Mouse (Mus musculus) embryonic facial prominence, embryonic 10.5 days (tissue): Measurements from ENCODE around the gene Tmc4. TPM values are rescaled to one million over a fixed set of nuclear protein-coding genes. Genes with fewer than 3 reads are reported as not detected.
"Not testable (repeated sequence)": the region's sequence is repeated elsewhere in the genome, so short reads cannot be mapped to it uniquely, and the experiment has no call there.

ENCODE experiments used
- DNase-seq: peaks from one replicate; pipeline ENCODE4 v3.0.0-alpha.2; 2017; ENCODE audit warnings: low spot score
- H3K27ac ChIP-seq: fragments of 300-500 bp; sonication (generic); replicated peaks from 2 replicates; pipeline ENCODE4 v1.5.1; 2016; ENCODE audit warnings: mild to moderate bottlenecking
- H3K27me3 ChIP-seq: fragments of 300-500 bp; sonication (generic); replicated peaks from 2 replicates; pipeline ENCODE4 v1.6.1; 2016; ENCODE audit warnings: low read depth, mild to moderate bottlenecking; ENCODE audit not compliant: poor library complexity, severe bottlenecking
- H3K36me3 ChIP-seq: fragments of 300-500 bp; sonication (generic); replicated peaks from 2 replicates; pipeline ENCODE4 v1.6.1; 2016; ENCODE audit warnings: mild to moderate bottlenecking, moderate library complexity
- H3K4me1 ChIP-seq: fragments of 300-500 bp; sonication (generic); 2 replicates; pipeline ENCODE4 v1.6.1; 2016
- H3K4me3 ChIP-seq: fragments of 300-500 bp; sonication (generic); 2 replicates; pipeline ENCODE4 v1.5.1; 2016; ENCODE audit warnings: mild to moderate bottlenecking, moderate library complexity
- H3K9me3 ChIP-seq: fragments of 300-500 bp; sonication (generic); 2 replicates; pipeline ENCODE4 v1.6.1; 2016; ENCODE audit warnings: mild to moderate bottlenecking
- WGBS: fragments of 180-500 bp; shearing (Covaris S2); methylation state at CpG from one replicate; pipeline ENCODE4 v1.1.7; 2016; 5-methylcytosine and 5-hydroxymethylcytosine counted together
- polyA plus RNA-seq: library from polyadenylated mRNA; unstranded; fragments of >200 nt; fragmentation: Nextera tagmentation; extraction: Ambion mirVana; gene quantifications from 2 replicates; pipeline ENCODE4 v1.2.1, GENCODE M21; 2016

Gene Tmc4
- polyA plus RNA-seq, 1 experiment from 2014 or later: 6.8 TPM

DNA sequence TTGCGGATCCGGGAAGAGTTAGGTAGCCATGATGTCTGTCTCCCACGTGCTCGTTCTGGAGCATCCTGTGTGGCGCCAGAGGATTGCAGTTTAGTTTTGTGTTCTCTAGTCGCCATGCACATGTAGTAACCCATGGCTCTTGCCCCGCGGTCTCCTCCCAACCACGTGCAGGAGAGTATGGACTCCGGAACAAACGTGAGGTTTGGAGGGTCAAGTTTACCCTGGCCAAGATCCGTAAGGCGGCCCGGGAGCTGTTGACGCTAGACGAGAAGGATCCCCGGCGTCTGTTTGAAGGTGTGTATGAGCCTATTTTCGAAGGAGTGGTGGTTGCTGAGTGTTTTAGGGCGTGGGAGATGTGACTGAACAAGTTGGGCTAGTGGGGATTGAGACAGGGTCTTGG lies 27.1 kb upstream of the Tmc4 start:
- H3K4me1 ChIP-seq: peaks cover 13% of the 10 kb centered on the region
- DNase-seq: no peak
- H3K36me3 ChIP-seq: peaks cover 66% of the 10 kb centered on the region

GRCm38 (mm10) chr7:3703879-3704441 lies 26.6 kb upstream of the Tmc4 start, which contains the start of gene Rps9:
TSS of gene Rps9 (plus strand) at chr7:3703993.
- under 1% methylated on average over 42 of the region's 42 CpGs for WGBS
- H3K27me3 ChIP-seq: no peaks in the 10 kb centered on the region
- H3K9me3 ChIP-seq: no peaks in the 10 kb centered on the region
- H3K36me3 ChIP-seq: peaks cover 71% of the 10 kb centered on the region
- peak within 1 kb of the TSS; percentile 87 for H3K4me3 ChIP-seq
- peak; percentile 94 for DNase-seq
- H3K27ac ChIP-seq: peak within 1 kb of the TSS; percentile 96
- H3K4me1 ChIP-seq: peaks cover 13% of the 10 kb centered on the region

More for the DNA sequence above, 27.1 kb upstream of the Tmc4 start:
- WGBS: under 1% methylated on average over 20 of the region's 20 CpGs
- Histone ChIP-seq H3K9me3 (no peaks in the 10 kb centered on the region), H3K27ac (peak overlapping the region; percentile 96), H3K4me3 (peak overlapping the region; percentile 87), H3K27me3 (no peaks in the 10 kb centered on the region)

- Histone ChIP-seq H3K4me3 (peak overlapping the region; percentile 87), H3K4me1 (peaks cover 13% of the 10 kb centered on the region), H3K9me3 (no peaks in the 10 kb centered on the region), H3K27me3 (no peaks in the 10 kb centered on the region), H3K36me3 (peaks cover 77% of the 10 kb centered on the region), H3K27ac (peak overlapping the region; percentile 96)
- DNase-seq: no peak
- 19% methylated on average over 6 of the region's 6 CpGs for WGBS
These were observed 26.0 kb upstream of the Tmc4 start for GRCm38 (mm10) chr7:3703148-3703878.

- H3K36me3 ChIP-seq: peaks cover 65% of the 10 kb centered on the region
- H3K9me3 ChIP-seq: no peaks in the 10 kb centered on the region
- no peaks in the 10 kb centered on the region for H3K27me3 ChIP-seq
- peaks cover 12% of the 10 kb centered on the region for H3K4me1 ChIP-seq
- no peak overlapping the region for H3K4me3 ChIP-seq
- DNase-seq: no peak
- WGBS: 96% methylated on average over 6 of the region's 6 CpGs
- no peak overlapping the region for H3K27ac ChIP-seq
These were observed 21.1 kb upstream of the Tmc4 start for GRCm38 (mm10) chr7:3698471-3698870.

DNA sequence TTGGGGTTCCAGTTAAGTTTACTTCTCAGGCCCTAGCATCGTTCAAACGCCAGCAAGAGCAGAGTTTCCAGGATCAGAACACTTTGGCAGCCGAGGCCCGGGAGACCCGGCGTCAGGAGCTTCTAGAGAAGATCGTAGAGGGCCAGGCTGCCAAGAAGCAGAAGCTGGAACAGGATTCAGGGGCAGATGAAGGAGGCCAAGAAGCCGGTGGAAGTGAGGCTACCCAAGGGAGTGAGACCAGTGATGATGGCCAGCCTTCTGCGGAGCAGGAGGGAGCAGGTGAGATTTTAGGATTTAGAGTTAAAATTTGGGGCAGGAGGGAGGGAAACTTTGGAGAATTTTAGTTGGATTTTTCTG lies 17.6 kb upstream of the Tmc4 start:
- H3K27me3 ChIP-seq, H3K9me3 ChIP-seq: not testable (repeated sequence)
- Histone ChIP-seq H3K36me3 (peaks cover 56% of the 10 kb centered on the region), H3K4me3 (peak overlapping the region; percentile 85), H3K27ac (peak overlapping the region; percentile 95), H3K4me1 (peaks cover 25% of the 10 kb centered on the region)
- 11% methylated on average over 9 of the region's 9 CpGs for WGBS
- DNase-seq: peak; percentile 21

GRCm38 (mm10) chr7:3694076-3694948 lies 17.0 kb upstream of the Tmc4 start:
- Histone ChIP-seq H3K4me3 (peak overlapping the region; percentile 85), H3K9me3 (no peaks in the 10 kb centered on the region), H3K36me3 (peaks cover 52% of the 10 kb centered on the region), H3K27me3 (no peaks in the 10 kb centered on the region), H3K27ac (peak overlapping the region; percentile 95), H3K4me1 (peaks cover 25% of the 10 kb centered on the region)
- WGBS: 1% methylated on average over 55 of the region's 55 CpGs
- peak; percentile 84 for DNase-seq

GRCm38 (mm10) chr7:3693809-3694075 lies 16.4 kb upstream of the Tmc4 start:
- peak overlapping the region; percentile 95 for H3K27ac ChIP-seq
- WGBS: under 1% methylated on average over 18 of the region's 18 CpGs
- H3K36me3 ChIP-seq: peaks cover 50% of the 10 kb centered on the region
- H3K4me1 ChIP-seq: peaks cover 25% of the 10 kb centered on the region
- H3K4me3 ChIP-seq: peak overlapping the region; percentile 85
- no peaks in the 10 kb centered on the region for H3K9me3 ChIP-seq
- no peaks in the 10 kb centered on the region for H3K27me3 ChIP-seq
- no peak for DNase-seq

DNA sequence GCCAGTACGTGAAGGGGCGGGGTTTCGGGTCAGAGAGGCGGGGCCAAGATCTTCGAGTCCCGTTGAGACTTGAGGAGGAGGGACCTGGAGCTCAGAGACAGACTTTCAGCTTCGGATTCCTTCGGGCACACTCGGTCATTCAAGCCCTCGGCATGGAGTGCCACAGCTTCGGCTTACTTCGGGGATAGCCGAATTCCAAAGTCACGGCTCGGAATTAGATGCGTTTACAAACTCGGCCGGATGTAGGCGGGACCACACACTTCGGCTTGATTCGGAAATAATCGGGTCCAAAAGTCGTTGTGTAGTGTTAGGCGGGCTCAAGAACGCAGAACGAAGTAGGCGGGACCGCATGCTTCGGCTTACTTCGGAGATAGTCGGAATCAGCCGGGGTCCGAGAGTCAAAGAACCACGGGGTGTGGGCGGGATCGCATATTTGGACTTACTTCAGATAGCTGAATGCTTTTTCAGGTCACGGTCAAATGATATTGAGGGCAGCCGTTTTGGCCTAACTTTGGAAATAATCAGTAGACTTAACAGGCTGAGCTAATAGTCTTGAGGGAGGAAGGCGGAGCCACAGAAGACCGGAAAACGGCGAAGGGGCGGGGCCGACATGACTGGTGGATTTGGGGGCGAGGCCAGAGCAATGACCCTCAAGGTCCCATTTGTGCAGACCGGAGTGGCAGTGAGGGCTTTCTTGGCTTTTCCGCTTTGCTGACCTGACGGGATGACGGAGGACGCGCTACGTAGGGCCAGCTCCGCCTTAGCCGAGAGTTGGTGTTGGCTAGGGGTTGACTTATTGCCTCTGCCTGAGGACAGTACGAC lies 15.8 kb upstream of the Tmc4 start, which contains the start of gene Mboat7:
Gene Mboat7, minus strand, starts transcription at position 537 of the 822 bp plus-strand sequence.
- under 1% methylated on average over 55 of the region's 55 CpGs for WGBS
- H3K4me3 ChIP-seq: peak within 1 kb of the TSS; percentile 85
- no peaks in the 10 kb centered on the region for H3K27me3 ChIP-seq
- peak; percentile 96 for DNase-seq
- peak within 1 kb of the TSS; percentile 95 for H3K27ac ChIP-seq
- H3K4me1 ChIP-seq: peaks cover 25% of the 10 kb centered on the region
- H3K9me3 ChIP-seq: no peaks in the 10 kb centered on the region
- H3K36me3 ChIP-seq: peaks cover 49% of the 10 kb centered on the region

GRCm38 (mm10) chr7:3692382-3692986 lies 15.1 kb upstream of the Tmc4 start, which contains the start of gene Tsen34:
TSS of gene Tsen34 (plus strand) at chr7:3692863.
- H3K27me3 ChIP-seq: no peaks in the 10 kb centered on the region
- H3K27ac ChIP-seq: peak within 1 kb of the TSS; percentile 95
- DNase-seq: no peak
- peak within 1 kb of the TSS; percentile 85 for H3K4me3 ChIP-seq
- H3K4me1 ChIP-seq: peaks cover 25% of the 10 kb centered on the region
- peaks cover 49% of the 10 kb centered on the region for H3K36me3 ChIP-seq
- H3K9me3 ChIP-seq: no peaks in the 10 kb centered on the region
- under 1% methylated on average over 49 of the region's 49 CpGs for WGBS

DNA sequence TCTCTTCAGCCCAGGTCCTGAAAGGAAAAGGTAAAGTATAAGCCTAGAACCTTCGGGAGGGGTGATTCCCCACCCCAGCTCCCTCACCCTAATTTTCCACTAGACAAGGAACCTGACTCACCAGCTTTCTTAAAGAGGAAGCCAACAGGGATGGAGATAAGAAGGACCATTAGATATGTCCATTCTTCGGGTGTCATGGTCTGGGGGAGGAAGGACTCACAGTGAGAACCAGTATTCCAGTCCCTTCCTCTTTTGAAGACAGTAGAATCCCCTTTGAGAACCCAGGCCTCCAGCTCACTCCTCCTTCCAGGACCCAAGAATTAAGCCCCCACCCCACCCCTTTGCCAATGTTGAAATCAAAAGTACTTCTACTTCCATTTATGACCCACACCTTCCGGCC lies 14.6 kb upstream of the Tmc4 start:
- 35% methylated on average over 3 of the region's 3 CpGs for WGBS

GRCm38 (mm10) chr7:3685400-3686187 lies 8.2 kb upstream of the Tmc4 start:
- Histone ChIP-seq H3K4me1 (no peaks in the 10 kb centered on the region; the same call in 1 of the 2 replicates), H3K27ac (no peak overlapping the region), H3K9me3 (no peaks in the 10 kb centered on the region), H3K36me3 (peaks cover 76% of the 10 kb centered on the region), H3K27me3 (no peaks in the 10 kb centered on the region), H3K4me3 (no peak overlapping the region)
- DNase-seq: no peak
- WGBS: 81% methylated on average over 31 of the region's 31 CpGs

More for the DNA sequence above, 14.6 kb upstream of the Tmc4 start:
- H3K4me3 ChIP-seq: peak overlapping the region; percentile 85
- H3K27me3 ChIP-seq: no peaks in the 10 kb centered on the region
- H3K4me1 ChIP-seq: peaks cover 25% of the 10 kb centered on the region
- peaks cover 49% of the 10 kb centered on the region for H3K36me3 ChIP-seq
- H3K9me3 ChIP-seq: no peaks in the 10 kb centered on the region
- no peak for DNase-seq
- peak overlapping the region; percentile 95 for H3K27ac ChIP-seq
